Mouse (Mus musculus): ENCODE data around the gene Ptpra. TPM values are rescaled to one million over a fixed set of nuclear protein-coding genes. Genes with fewer than 3 reads are reported as not detected.

The Ptpra gene
- polyA plus RNA-seq, 1 experiment: 113 TPM

DNA sequence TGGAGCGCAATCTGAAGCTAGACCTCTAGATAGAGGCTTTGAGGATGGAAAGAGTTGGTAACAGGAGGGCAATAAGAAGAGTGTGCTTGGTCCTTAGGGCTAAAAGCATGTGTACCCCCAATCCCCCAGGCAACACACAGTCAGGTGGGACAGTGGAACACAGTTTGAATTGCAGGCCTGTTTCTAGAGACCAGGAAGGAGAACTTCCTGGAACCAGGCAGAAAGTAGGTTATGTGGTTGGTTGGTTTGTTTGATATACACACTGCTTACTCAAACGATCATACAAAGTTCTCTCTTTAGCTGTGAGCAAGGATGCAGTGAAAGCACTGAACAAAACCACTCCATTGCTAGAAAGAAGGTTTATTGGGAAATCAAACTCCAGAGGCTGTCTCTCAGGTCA lies 82.1 kb downstream of the Ptpra start:
- Histone ChIP-seq H3K4me3 (ENCODE audit: control insufficient read depth, insufficient read depth, low read length) (no peak overlapping the region), H3K36me3 (ENCODE audit: control insufficient read depth, insufficient read depth, low read length) (peaks cover 10% of the 10 kb centered on the region; the same call in 1 of the 2 replicates), H3K27ac (ENCODE audit: control insufficient read depth, insufficient read depth, low read length) (peak overlapping the region; percentile 100), H3K4me1 (replicated peaks; ENCODE audit: control insufficient read depth, insufficient read depth, low read length) (peaks cover 46% of the 10 kb centered on the region), H3K27me3 (ENCODE audit: control insufficient read depth, insufficient read depth, low read length) (no peaks in the 10 kb centered on the region)
- 45% methylated on average over 2 of the region's 2 CpGs for WGBS
- TF ChIP-seq CTCF (IDR thresholded peaks at IDR 0.05; ENCODE audit: borderline replicate concordance, control insufficient read depth, extremely low read depth, insufficient read depth, low read length, poor library complexity): no peak
- TF ChIP-seq POLR2A (IDR thresholded peaks at IDR 0.05; ENCODE audit: control insufficient read depth, extremely low read depth, insufficient read depth, low read length, poor library complexity): no peak
- DNase-seq: peak; percentile 40

- no peak for DNase-seq
- peaks cover 55% of the 10 kb centered on the region for H3K4me1 ChIP-seq (replicated peaks; ENCODE audit: control insufficient read depth, insufficient read depth, low read length)
- no peaks in the 10 kb centered on the region for H3K27me3 ChIP-seq (ENCODE audit: control insufficient read depth, insufficient read depth, low read length)
- H3K36me3 ChIP-seq (ENCODE audit: control insufficient read depth, insufficient read depth, low read length): peaks cover 10% of the 10 kb centered on the region; the same call in 1 of the 2 replicates
- H3K27ac ChIP-seq (ENCODE audit: control insufficient read depth, insufficient read depth, low read length): no peak overlapping the region
- WGBS: 81% methylated on average over 6 of the region's 6 CpGs
- H3K4me3 ChIP-seq (ENCODE audit: control insufficient read depth, insufficient read depth, low read length): no peak overlapping the region
- TF ChIP-seq CTCF (IDR thresholded peaks at IDR 0.05; ENCODE audit: borderline replicate concordance, control insufficient read depth, extremely low read depth, insufficient read depth, low read length, poor library complexity) (no peak), POLR2A (IDR thresholded peaks at IDR 0.05; ENCODE audit: control insufficient read depth, extremely low read depth, insufficient read depth, low read length, poor library complexity) (no peak)
These were observed 84.9 kb downstream of the Ptpra start for GRCm38 (mm10) chr2:130535017-130535416.

DNA sequence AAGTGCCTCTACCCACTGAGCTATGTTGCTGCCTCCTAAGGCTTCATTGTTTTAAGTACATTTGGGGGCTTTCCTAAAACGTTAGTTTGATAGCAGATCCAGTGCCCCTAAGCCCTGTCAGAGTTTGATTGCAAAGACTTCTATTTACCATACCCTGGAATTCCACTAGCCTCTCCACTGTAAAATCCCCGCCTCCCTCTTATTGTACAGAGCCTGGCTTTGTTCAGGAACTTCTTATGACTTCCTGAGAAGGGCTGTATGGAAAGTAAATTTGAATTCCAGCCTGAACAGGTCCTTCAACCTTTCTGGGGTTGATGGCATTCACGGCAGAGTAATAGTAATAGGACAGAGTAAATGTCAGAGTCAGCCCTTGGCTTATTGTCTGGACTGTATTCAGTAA lies 86.8 kb downstream of the Ptpra start:
- peaks cover 54% of the 10 kb centered on the region for H3K4me1 ChIP-seq (replicated peaks; ENCODE audit: control insufficient read depth, insufficient read depth, low read length)
- 94% methylated on average over 3 of the region's 3 CpGs for WGBS
- peaks cover 15% of the 10 kb centered on the region for H3K36me3 ChIP-seq (ENCODE audit: control insufficient read depth, insufficient read depth, low read length)
- H3K27ac ChIP-seq (ENCODE audit: control insufficient read depth, insufficient read depth, low read length): no peak overlapping the region
- no peak overlapping the region for H3K4me3 ChIP-seq (ENCODE audit: control insufficient read depth, insufficient read depth, low read length)
- no peaks in the 10 kb centered on the region for H3K27me3 ChIP-seq (ENCODE audit: control insufficient read depth, insufficient read depth, low read length)
- TF ChIP-seq POLR2A (IDR thresholded peaks at IDR 0.05; ENCODE audit: control insufficient read depth, extremely low read depth, insufficient read depth, low read length, poor library complexity) (no peak), CTCF (IDR thresholded peaks at IDR 0.05; ENCODE audit: borderline replicate concordance, control insufficient read depth, extremely low read depth, insufficient read depth, low read length, poor library complexity) (no peak)
- DNase-seq: no peak

DNA sequence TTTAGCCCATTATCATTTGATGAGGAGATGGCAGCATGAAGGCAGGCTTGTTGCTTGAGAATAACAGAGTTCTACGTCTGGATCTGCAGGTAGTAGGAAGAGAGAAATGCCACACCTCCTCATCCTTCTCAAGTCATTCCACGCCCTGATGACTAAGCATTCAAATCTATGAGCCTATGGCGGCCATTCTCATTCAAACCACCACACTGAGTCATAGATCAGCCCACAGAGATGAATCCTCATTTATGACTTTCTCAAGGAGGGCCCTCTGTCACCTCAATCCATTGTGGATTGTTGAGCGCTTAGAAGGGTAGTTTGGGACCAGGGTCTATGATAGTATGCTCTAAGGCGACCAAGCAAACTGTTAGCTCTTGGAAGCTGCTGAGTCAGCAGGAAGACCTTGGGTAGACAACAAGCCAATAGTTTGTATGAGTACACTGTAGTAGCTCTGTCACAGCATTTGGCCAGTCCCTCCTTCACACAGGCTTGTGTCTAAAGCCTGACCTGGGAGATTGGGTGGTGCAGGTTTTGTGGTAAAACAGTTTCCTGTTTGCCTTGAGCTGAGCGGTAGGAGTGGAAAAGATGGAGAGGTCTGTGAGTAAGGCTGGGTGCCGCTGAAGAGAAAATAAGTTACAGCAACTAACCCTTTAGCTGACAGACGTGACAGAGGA lies 88.9 kb downstream of the Ptpra start:
- DNase-seq: peak; percentile 45
- peaks cover 30% of the 10 kb centered on the region for H3K36me3 ChIP-seq (ENCODE audit: control insufficient read depth, insufficient read depth, low read length)
- TF ChIP-seq CTCF (IDR thresholded peaks at IDR 0.05; ENCODE audit: borderline replicate concordance, control insufficient read depth, extremely low read depth, insufficient read depth, low read length, poor library complexity) (no peak), POLR2A (IDR thresholded peaks at IDR 0.05; ENCODE audit: control insufficient read depth, extremely low read depth, insufficient read depth, low read length, poor library complexity) (no peak)
- H3K4me1 ChIP-seq (replicated peaks; ENCODE audit: control insufficient read depth, insufficient read depth, low read length): peaks cover 43% of the 10 kb centered on the region
- WGBS: 51% methylated on average over 8 of the region's 8 CpGs
- peak overlapping the region; percentile 95 for H3K27ac ChIP-seq (ENCODE audit: control insufficient read depth, insufficient read depth, low read length)
- H3K27me3 ChIP-seq (ENCODE audit: control insufficient read depth, insufficient read depth, low read length): no peaks in the 10 kb centered on the region
- peak overlapping the region; percentile 38; the same call in 1 of the 2 replicates for H3K4me3 ChIP-seq (ENCODE audit: control insufficient read depth, insufficient read depth, low read length)

DNA sequence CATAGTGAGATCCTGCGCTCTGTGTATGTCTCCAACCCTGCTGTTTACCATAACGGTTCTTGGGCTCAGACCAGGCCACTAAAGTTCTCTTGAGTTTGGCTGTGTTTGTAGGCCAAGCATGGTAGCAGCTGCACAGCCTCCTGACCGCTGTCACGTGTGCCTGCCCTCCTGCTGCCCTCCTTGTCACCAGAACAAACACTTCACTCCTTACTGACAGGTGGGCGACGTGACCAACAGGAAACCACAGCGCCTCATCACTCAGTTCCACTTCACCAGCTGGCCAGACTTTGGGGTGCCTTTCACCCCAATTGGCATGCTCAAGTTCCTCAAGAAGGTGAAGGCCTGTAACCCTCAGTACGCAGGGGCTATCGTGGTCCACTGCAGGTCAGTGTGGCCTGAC lies 90.2 kb downstream of the Ptpra start:
- no peak for TF ChIP-seq POLR2A (IDR thresholded peaks at IDR 0.05; ENCODE audit: control insufficient read depth, extremely low read depth, insufficient read depth, low read length, poor library complexity)
- TF ChIP-seq CTCF (IDR thresholded peaks at IDR 0.05; ENCODE audit: borderline replicate concordance, control insufficient read depth, extremely low read depth, insufficient read depth, low read length, poor library complexity): no peak
- H3K4me3 ChIP-seq (ENCODE audit: control insufficient read depth, insufficient read depth, low read length): peak overlapping the region; percentile 38
- 9% methylated on average over 9 of the region's 9 CpGs for WGBS
- H3K27ac ChIP-seq (ENCODE audit: control insufficient read depth, insufficient read depth, low read length): peak overlapping the region; percentile 95
- DNase-seq: peak; percentile 74
- peaks cover 39% of the 10 kb centered on the region for H3K4me1 ChIP-seq (replicated peaks; ENCODE audit: control insufficient read depth, insufficient read depth, low read length)
- H3K27me3 ChIP-seq (ENCODE audit: control insufficient read depth, insufficient read depth, low read length): no peaks in the 10 kb centered on the region
- peaks cover 38% of the 10 kb centered on the region for H3K36me3 ChIP-seq (ENCODE audit: control insufficient read depth, insufficient read depth, low read length)

DNA sequence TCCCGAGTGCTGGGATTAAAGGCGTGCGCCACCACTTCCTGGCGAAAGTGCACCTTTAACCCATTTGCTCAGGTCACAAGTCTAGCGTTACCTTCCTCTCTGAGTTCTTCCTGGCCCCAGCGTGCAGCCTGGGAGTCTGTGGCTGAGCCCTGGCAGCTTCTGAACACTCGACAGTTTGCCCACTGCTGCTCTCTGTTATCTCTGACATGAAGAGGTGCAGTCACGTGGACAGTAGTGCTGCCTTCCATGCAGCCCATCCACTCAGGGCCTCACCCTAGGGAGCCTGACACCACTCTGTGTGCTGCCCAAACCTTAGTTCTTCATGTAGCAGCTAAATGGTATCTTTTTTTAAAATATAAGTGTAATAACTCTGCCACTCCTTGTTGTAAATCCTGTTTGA lies 96.9 kb downstream of the Ptpra start:
- H3K4me3 ChIP-seq (ENCODE audit: control insufficient read depth, insufficient read depth, low read length): no peak overlapping the region
- no peak for DNase-seq
- TF ChIP-seq CTCF (IDR thresholded peaks at IDR 0.05; ENCODE audit: borderline replicate concordance, control insufficient read depth, extremely low read depth, insufficient read depth, low read length, poor library complexity) (no peak), POLR2A (IDR thresholded peaks at IDR 0.05; ENCODE audit: control insufficient read depth, extremely low read depth, insufficient read depth, low read length, poor library complexity) (no peak)
- WGBS: 67% methylated on average over 8 of the region's 8 CpGs
- H3K27me3 ChIP-seq (ENCODE audit: control insufficient read depth, insufficient read depth, low read length): no peaks in the 10 kb centered on the region
- no peak overlapping the region for H3K27ac ChIP-seq (ENCODE audit: control insufficient read depth, insufficient read depth, low read length)
- H3K36me3 ChIP-seq (ENCODE audit: control insufficient read depth, insufficient read depth, low read length): peaks cover 71% of the 10 kb centered on the region
- H3K4me1 ChIP-seq (replicated peaks; ENCODE audit: control insufficient read depth, insufficient read depth, low read length): peaks cover 8% of the 10 kb centered on the region; the same call in 1 of the 2 replicates

All from thymus, adult 2 months (tissue).